ENCODE assay signal across 8 mouse cellular contexts in genomic region chr19:46502471-46503166, GRCm38 (mm10). TPM values are rescaled to one million over a fixed set of nuclear protein-coding genes. Genes with fewer than 3 reads are reported as not detected.
A peak's percentile ranks its signal among the peaks of the same experiment; 100 is the strongest.
DNase-seq lines count a peak whose midpoint lies in the region; ATAC-seq lines count a peak whose summit lies in the region.

No protein-coding gene starts in this region.

- H3K4me3 ChIP-seq in hindbrain, embryonic 16.5 days (ENCODE audit: low read length): peak overlapping the region; percentile 99
- peak overlapping the region; percentile 92 for H3K4me3 ChIP-seq in macrophage (ENCODE audit: inconsistent target)

- peaks cover 3% of the 10 kb centered on the region; the same call in 1 of the 2 replicates for H3K36me3 ChIP-seq in hindbrain, embryonic 16.5 days (ENCODE audit: control insufficient read depth, insufficient read depth, low read length)
- 0 out of 2 replicates have a peak, but pooled peaks cover 5% of the 10 kb centered on the region for H3K36me3 ChIP-seq in macrophage (ENCODE audit: inconsistent target)

- peaks cover 51% of the 10 kb centered on the region for H3K79me2 ChIP-seq in macrophage (ENCODE audit: inconsistent target)

- peaks cover 35% of the 10 kb centered on the region for H3K4me1 ChIP-seq in hindbrain, embryonic 16.5 days (ENCODE audit: control insufficient read depth, insufficient read depth, low read depth, low read length)

- no peaks in the 10 kb centered on the region for H3K27me3 ChIP-seq in hindbrain, embryonic 16.5 days (replicated peaks; ENCODE audit: control insufficient read depth, insufficient read depth, low read length)

- H3K4me2 ChIP-seq in hindbrain, embryonic 16.5 days (ENCODE audit: low read length): peak overlapping the region; percentile 98

- DNase-seq in MN1 (ENCODE audit: low spot score): peak; percentile 84
- DNase-seq in cerebellum, adult 8-10 months: peak; percentile 80
- peak; percentile 69 to 75 for DNase-seq in frontal cortex, postnatal 14 days (ENCODE audit: low spot score in 2 of 2)
- DNase-seq in left cerebral cortex, adult 8-10 months (ENCODE audit: low spot score in 2 of 2): peak; percentile 70 to 87
- peak; percentile 89 to 90 for DNase-seq in right cerebral cortex, postnatal 10 days (ENCODE audit: low spot score in 2 of 2)
- DNase-seq in urinary bladder, postnatal 25 days (ENCODE audit: low spot score): peak; percentile 74

- H3K9me3 ChIP-seq in hindbrain, embryonic 16.5 days (ENCODE audit: control insufficient read depth, low read length): no peaks in the 10 kb centered on the region

- under 1% methylated on average over 52 of the region's 53 CpGs for WGBS in hindbrain, embryonic 16.5 days
- under 1% methylated on average over 52 of the region's 53 CpGs for WGBS in macrophage (ENCODE audit: missing documents)

- H3K9ac ChIP-seq in hindbrain, embryonic 16.5 days (ENCODE audit: low read depth, low read length): peak overlapping the region; percentile 97

- ATAC-seq in hindbrain, embryonic 16.5 days: no peak

- H3K27ac ChIP-seq in hindbrain, embryonic 16.5 days (ENCODE audit: low read depth, low read length): peak overlapping the region; percentile 100
- H3K27ac ChIP-seq in macrophage: peak overlapping the region; percentile 99

RNA-seq across cellular contexts. Expression of gene Trim8, which starts 1.1 kb away (rescaled TPM):
- polyA plus RNA-seq in hindbrain, embryonic 16.5 days (2015; fragmentation: Nextera tagmentation; extraction: Ambion mirVana): 23.4 and 27.6 TPM in 2 replicates
- total RNA-seq in left cerebral cortex, adult 8-10 months (2022): 100 to 1,000 TPM; 103 to 108 (median 104) TPM
- 10 to 100 TPM; 15.9 to 99.6 (median 53.2) TPM for total RNA-seq in macrophage (2018; cell fraction: chromatin; rRNA removed)
- 100 to 1,000 TPM in 1 of 26 experiments, 10 to 100 TPM in 25; 25.7 to 101 (median 73.3) TPM for total RNA-seq in macrophage (2018; cell fraction: cytosol; rRNA removed)
- 100 to 1,000 TPM in 4 of 26 experiments, 10 to 100 TPM in 22; 24.4 to 126 (median 65.5) TPM for total RNA-seq in macrophage (2018; cell fraction: nucleus; rRNA removed)
- polyA plus RNA-seq in macrophage (2018): 33.5 to 58.8 TPM (median 46.5 TPM) in 3 replicates
